Mouse (Mus musculus): Measurements from ENCODE around the gene Sdsl.
A peak's percentile ranks its signal among the peaks of the same experiment; 100 is the strongest.

The Sdsl gene

GRCm38 (mm10) chr5:120454756-120455337 lies 17.8 kb downstream of the Sdsl start:
- DNase-seq = no peak

GRCm38 (mm10) chr5:120447305-120447704 lies 25.3 kb downstream of the Sdsl start:
- no peak for DNase-seq

- peak; percentile 87 for DNase-seq
These were observed 31.9 kb downstream of the Sdsl start for GRCm38 (mm10) chr5:120440733-120441132.

GRCm38 (mm10) chr5:120439887-120440670 lies 32.5 kb downstream of the Sdsl start:
- DNase-seq = no peak

- no peak for DNase-seq
These were observed 33.5 kb downstream of the Sdsl start for GRCm38 (mm10) chr5:120438991-120439710.

- no peak for DNase-seq
These were observed 34.1 kb downstream of the Sdsl start for GRCm38 (mm10) chr5:120438469-120438868.

GRCm38 (mm10) chr5:120437986-120438385 lies 34.6 kb downstream of the Sdsl start:
- DNase-seq = no peak

- DNase-seq = no peak
These were observed 35.1 kb downstream of the Sdsl start for GRCm38 (mm10) chr5:120437539-120437938.

GRCm38 (mm10) chr5:120436885-120437495 lies 35.6 kb downstream of the Sdsl start:
- DNase-seq = no peak

- DNase-seq = no peak
These were observed 36.7 kb downstream of the Sdsl start for GRCm38 (mm10) chr5:120435731-120436501.

GRCm38 (mm10) chr5:120435006-120435681 lies 37.5 kb downstream of the Sdsl start:
- no peak for DNase-seq

- no peak for DNase-seq
These were observed 38.3 kb downstream of the Sdsl start for GRCm38 (mm10) chr5:120434231-120434735.

- no peak for DNase-seq
These were observed 39.4 kb downstream of the Sdsl start for GRCm38 (mm10) chr5:120433135-120433760.

GRCm38 (mm10) chr5:120432486-120433015 lies 40.1 kb downstream of the Sdsl start:
- no peak for DNase-seq

- DNase-seq = no peak
These were observed 40.7 kb downstream of the Sdsl start, which contains the start of gene Lhx5 for GRCm38 (mm10) chr5:120431649-120432485. Gene Lhx5, plus strand, starts transcription at chr5:120431699.

GRCm38 (mm10) chr5:120431001-120431583 lies 41.5 kb downstream of the Sdsl start:
- DNase-seq = no peak

GRCm38 (mm10) chr5:120429692-120430091 lies 42.9 kb downstream of the Sdsl start:
- no peak for DNase-seq

- no peak for DNase-seq
These were observed 43.6 kb downstream of the Sdsl start for GRCm38 (mm10) chr5:120428990-120429389.

- no peak for DNase-seq
These were observed 44.3 kb downstream of the Sdsl start for GRCm38 (mm10) chr5:120428189-120428838.

Measured in cerebellum, adult 11 months (tissue).